In genomic region chr11:70412591-70412990, GRCm38 (mm10) we compare ENCODE assay signal across 16 mouse cellular contexts. TPM values are rescaled to one million over a fixed set of nuclear protein-coding genes. Genes with fewer than 3 reads are reported as not detected.
"Had no signal": no experiment of that assay in that cellular context is flagged by ENCODE, and none has a peak within 500 bp of the region (broad histone marks: within the 10 kb centered on the region; RNA-seq: fewer than 3 reads in every experiment).

No protein-coding gene starts in this region.

- DNase-seq: retina, postnatal 1 day; right cerebral cortex, adult 18-20 months; right cerebral cortex, postnatal 14 days; right cerebral cortex, postnatal 25 days; right cerebral cortex, postnatal 4 days; spleen, adult 18-20 months; thymus, adult 18-20 months; thymus, postnatal 14 days; thymus, postnatal 25 days; thymus, postnatal 36 days; thymus, postnatal 4 days had no signal

- H3K36me3 ChIP-seq: neural tube, embryonic 13.5 days; neural tube, embryonic 15.5 days; stomach, embryonic 15.5 days had no signal

- H3K9me3 ChIP-seq: neural tube, embryonic 13.5 days; neural tube, embryonic 15.5 days; stomach, embryonic 15.5 days had no signal

- H3K4me2 ChIP-seq: neural tube, embryonic 13.5 days; neural tube, embryonic 15.5 days; stomach, embryonic 15.5 days had no signal

- H3K27me3 ChIP-seq: neural tube, embryonic 15.5 days; stomach, embryonic 15.5 days had no signal

- H3K27ac ChIP-seq: neural tube, embryonic 13.5 days; neural tube, embryonic 15.5 days; stomach, embryonic 15.5 days; stomach, postnatal 0 days had no signal

- H3K9ac ChIP-seq: neural tube, embryonic 13.5 days; neural tube, embryonic 15.5 days; stomach, embryonic 15.5 days had no signal

- H3K4me3 ChIP-seq: neural tube, embryonic 13.5 days; neural tube, embryonic 15.5 days; stomach, embryonic 15.5 days had no signal

RNA-seq across cellular contexts. Expression of gene Cxcl16, which starts 47.2 kb away (rescaled TPM):
- total RNA-seq: neutrophil, adult 5-6 weeks had no signal
